Mouse (Mus musculus): ENCODE data around the gene Cage1. TPM values are rescaled to one million over a fixed set of nuclear protein-coding genes. Genes with fewer than 3 reads are reported as not detected.

The Cage1 gene
- total RNA-seq, 4 experiments from 2014 or later: 3.3 to 6.6 (median 4.4) TPM

GRCm38 (mm10) chr13:37965126-37965914, 71.5 kb downstream of the Cage1 start:
- DNase-seq: no peak

GRCm38 (mm10) chr13:37964128-37965087, 72.5 kb downstream of the Cage1 start:
- DNase-seq: no peak

GRCm38 (mm10) chr13:37963354-37964007, 73.4 kb downstream of the Cage1 start:
- DNase-seq: peak; percentile 75

- no peak for DNase-seq
Measured at GRCm38 (mm10) chr13:37962541-37962940, 74.3 kb downstream of the Cage1 start.

GRCm38 (mm10) chr13:37959936-37960335, 76.9 kb downstream of the Cage1 start:
- DNase-seq: no peak

GRCm38 (mm10) chr13:37959239-37959907, 77.5 kb downstream of the Cage1 start:
- no peak for DNase-seq

- DNase-seq: no peak
Measured at GRCm38 (mm10) chr13:37958498-37959238, 78.2 kb downstream of the Cage1 start.

Small RNA genes within 50 kb of the gene (microRNA-seq; reads per million reads assigned to microRNA genes)
- gene Gm27387: 0 reads per million in 2 experiments

Other genes with a start within 250 kb of the Cage1 start
- 100 to 1,000 TPM; 154 to 167 (median 160) TPM for gene Ssr1, start 42.9 kb downstream of the Cage1 start, total RNA-seq (2022)
- gene Riok1, start 74 bp downstream of the Cage1 start, total RNA-seq (2022): 10 to 100 TPM; 28.4 to 45.0 (median 40.1) TPM
- 1 to 10 TPM in 3 of 4 experiments, under 1 TPM in 1; 0.86 to 4.5 (median 2.1) TPM for gene Dsp, start 114.2 kb upstream of the Cage1 start, total RNA-seq (2022)
- gene Snrnp48, start 167.9 kb upstream of the Cage1 start, total RNA-seq (2022): 10 to 100 TPM; 14.0 to 28.6 (median 21.0) TPM

All from adrenal gland, adult 8-10 months (tissue).